Mouse (Mus musculus) mouse embryonic stem cell (cell line): ENCODE measurements around the gene Prkg1.

Experiments used
- in situ Hi-C, 2 experiments: fragments of 300-500 bp; cut with MboI; formaldehyde crosslinking; loops; 1 replicate in 1 of 2; 3 replicates in 1 of 2; pipeline ENCODE4 v1.14.3; 2019 to 2020; ENCODE audit warnings: low sequenced_read_pairs in 2 of 2, low pct_unique_long_range_greater_than_20kb in 1 of 2, mixed read lengths in 1 of 2; ENCODE audit not compliant: unreplicated experiment in 1 of 2

Gene Prkg1

DNA sequence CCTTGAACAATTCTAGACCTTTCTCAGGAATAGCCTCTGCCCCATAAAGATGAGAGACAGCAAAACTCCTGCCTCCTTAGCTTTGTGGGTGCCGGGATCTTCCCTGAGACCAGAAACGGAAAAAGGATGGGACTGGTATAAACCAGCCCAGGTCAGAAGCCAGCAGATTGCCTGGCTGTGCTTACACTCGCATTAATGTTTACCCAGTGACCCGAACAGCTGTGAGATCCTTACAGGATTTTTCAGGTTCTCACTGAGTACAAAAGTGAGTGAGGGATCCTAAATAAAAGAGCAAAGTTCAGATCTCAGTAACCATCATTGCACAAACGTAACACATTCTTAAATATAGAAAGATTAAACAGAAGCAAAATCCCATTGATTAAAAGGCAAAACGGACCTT lies 1248.1 kb downstream of the Prkg1 start:
- in situ Hi-C loops: no loop called here
